ENCODE assay signal across 8 mouse cellular contexts in the genomic region with DNA sequence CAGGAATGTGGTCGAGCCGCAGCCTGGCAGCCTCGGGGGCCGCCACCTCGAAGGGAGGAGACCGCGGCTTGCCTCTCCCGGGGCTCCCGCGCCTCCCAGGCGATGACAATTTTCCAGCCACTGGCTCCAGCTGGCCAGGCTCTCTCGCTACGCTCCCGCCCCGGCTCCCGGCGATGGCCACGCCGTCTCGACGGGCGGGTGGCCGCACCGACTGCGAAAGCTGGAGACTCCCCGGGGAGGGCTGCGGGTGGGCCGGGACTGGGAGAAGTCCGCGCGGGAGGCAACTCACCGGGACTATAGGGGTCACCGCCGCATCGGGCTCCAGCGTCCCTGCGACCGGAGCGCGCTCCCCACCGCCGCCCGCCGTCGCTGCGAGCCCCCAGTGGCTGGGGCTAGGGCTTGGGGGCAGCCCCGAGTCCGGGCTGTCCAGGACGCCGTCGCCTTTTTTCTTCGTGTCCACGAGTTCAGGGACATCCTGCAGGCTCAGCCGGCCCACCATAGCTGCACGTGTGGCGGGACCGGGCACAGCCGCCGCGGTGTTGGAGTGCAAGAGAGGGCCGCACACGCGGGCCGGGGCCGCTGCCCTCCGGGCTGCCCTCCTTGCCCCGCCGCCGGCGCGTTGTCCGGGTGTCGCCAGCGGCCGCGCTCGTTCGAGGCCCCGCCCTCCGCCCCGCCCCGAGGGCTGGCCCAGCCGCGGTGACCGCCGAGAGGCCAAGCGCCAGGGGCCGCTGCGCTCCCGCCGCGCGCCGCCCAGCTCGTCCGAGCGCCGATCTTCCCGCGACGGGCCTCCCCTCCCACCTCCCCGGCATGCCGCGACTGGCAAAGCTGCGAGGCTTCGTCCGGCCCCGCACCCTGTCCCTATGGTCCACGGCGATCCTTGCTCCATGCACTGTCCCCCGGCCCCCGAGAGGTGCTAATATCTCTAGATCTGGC. TPM values are rescaled to one million over a fixed set of nuclear protein-coding genes. Genes with fewer than 3 reads are reported as not detected.
DNase-seq lines count a peak whose midpoint lies in the region; ATAC-seq and TF ChIP-seq lines count a peak whose summit lies in the region.

Gene Rflnb, minus strand, starts transcription at position 644 of the 933 bp plus-strand sequence.

- H3K4me3 ChIP-seq in embryonic fibroblast, embryonic 13.5 days (ENCODE audit: insufficient read depth, low read length), result peak within 1 kb of the TSS; percentile 55
- H3K4me3 ChIP-seq in heart, embryonic 10.5 days, result peak within 1 kb of the TSS; percentile 76
- peak within 1 kb of the TSS; percentile 66 for H3K4me3 ChIP-seq in kidney, embryonic 14.5 days (ENCODE audit: low read length)
- H3K4me3 ChIP-seq in liver, embryonic 13.5 days (replicated peaks), result peak within 1 kb of the TSS; percentile 67

- H3K27me3 ChIP-seq in heart, embryonic 10.5 days (ENCODE audit: insufficient read depth, poor library complexity, severe bottlenecking), result peaks cover 20% of the 10 kb centered on the region
- H3K27me3 ChIP-seq in kidney, embryonic 14.5 days (ENCODE audit: control insufficient read depth, insufficient read depth, low read length), result no peaks in the 10 kb centered on the region
- peaks cover 57% of the 10 kb centered on the region for H3K27me3 ChIP-seq in liver, embryonic 13.5 days
- H3K27me3 ChIP-seq in splenic B cell, adult 2 months (ENCODE audit: control insufficient read depth, insufficient read depth, low read length, poor library complexity, severe bottlenecking), result no peaks in the 10 kb centered on the region

- peak; percentile 92 for ATAC-seq in kidney, embryonic 14.5 days (ENCODE audit: low FRiP score, low TSS enrichment)
- ATAC-seq in liver, embryonic 13.5 days (ENCODE audit: low read depth), result peak; percentile 83

- no peaks in the 10 kb centered on the region for H3K4me1 ChIP-seq in embryonic fibroblast, embryonic 13.5 days (ENCODE audit: control insufficient read depth, insufficient read depth, low read length)
- peaks cover 32% of the 10 kb centered on the region for H3K4me1 ChIP-seq in heart, embryonic 10.5 days
- H3K4me1 ChIP-seq in kidney, embryonic 14.5 days (ENCODE audit: control insufficient read depth, insufficient read depth, low read length), result peaks cover 14% of the 10 kb centered on the region; the same call in 1 of the 2 replicates
- H3K4me1 ChIP-seq in liver, embryonic 13.5 days (replicated peaks), result peaks cover 20% of the 10 kb centered on the region

- WGBS in heart, embryonic 10.5 days, result under 1% methylated on average over 105 of the region's 112 CpGs
- WGBS in kidney, embryonic 14.5 days, result under 1% methylated on average over 86 of the region's 112 CpGs
- WGBS in liver, embryonic 13.5 days (ENCODE audit: insufficient replicate concordance), result under 1% methylated on average over 99 of the region's 112 CpGs

- H3K36me3 ChIP-seq in heart, embryonic 10.5 days, result peaks cover 3% of the 10 kb centered on the region; the same call in 1 of the 2 replicates
- H3K36me3 ChIP-seq in kidney, embryonic 14.5 days (ENCODE audit: control insufficient read depth, insufficient read depth, low read length), result no peaks in the 10 kb centered on the region
- H3K36me3 ChIP-seq in liver, embryonic 13.5 days, result no peaks in the 10 kb centered on the region
- peaks cover 5% of the 10 kb centered on the region for H3K36me3 ChIP-seq in splenic B cell, adult 2 months (ENCODE audit: control insufficient read depth, insufficient read depth, low read length, poor library complexity, severe bottlenecking)

- TF ChIP-seq CTCF in embryonic fibroblast, embryonic 13.5 days (IDR thresholded peaks at IDR 0.05; ENCODE audit: borderline replicate concordance, insufficient read depth, low read length), result no peak

- H3K27ac ChIP-seq in embryonic fibroblast, embryonic 13.5 days (ENCODE audit: insufficient read depth, low read length), result peak within 1 kb of the TSS; percentile 30
- H3K27ac ChIP-seq in heart, embryonic 10.5 days, result peak within 1 kb of the TSS; percentile 89
- H3K27ac ChIP-seq in kidney, embryonic 14.5 days (ENCODE audit: low read depth, low read length), result peak within 1 kb of the TSS; percentile 47; the same call in 1 of the 2 replicates
- no peak within 1 kb of the TSS for H3K27ac ChIP-seq in liver, embryonic 13.5 days

- H3K9me3 ChIP-seq in heart, embryonic 10.5 days, result no peaks in the 10 kb centered on the region
- H3K9me3 ChIP-seq in kidney, embryonic 14.5 days (ENCODE audit: control insufficient read depth, low read length), result no peaks in the 10 kb centered on the region
- H3K9me3 ChIP-seq in liver, embryonic 13.5 days (replicated peaks), result no peaks in the 10 kb centered on the region

- peak; percentile 69 for TF ChIP-seq POLR2A in embryonic fibroblast, embryonic 13.5 days (IDR thresholded peaks at IDR 0.05; ENCODE audit: low read depth, low read length)

- H3K9ac ChIP-seq in kidney, embryonic 14.5 days (ENCODE audit: low read depth, low read length), result peak within 1 kb of the TSS; percentile 72
- H3K9ac ChIP-seq in liver, embryonic 13.5 days, result peak within 1 kb of the TSS; percentile 71

- peak within 1 kb of the TSS; percentile 89 for H3K4me2 ChIP-seq in kidney, embryonic 14.5 days (replicated peaks; ENCODE audit: low read depth, low read length)
- H3K4me2 ChIP-seq in liver, embryonic 13.5 days, result peak within 1 kb of the TSS; percentile 92

- DNase-seq in CD4-positive helper T cell, adult 2 months (ENCODE audit: low read depth, low spot score), result peak; percentile 69
- peak; percentile 80 for DNase-seq in brain, adult 2 months (ENCODE audit: low read depth, low spot score)
- peak; percentile 91 for DNase-seq in heart, embryonic 10.5 days (ENCODE audit: low spot score)
- DNase-seq in liver, embryonic 13.5 days, result peak; percentile 76
- DNase-seq in natural killer cell, adult 2 months (ENCODE audit: low spot score in 2 of 2), result peak; percentile 69 to 71
- DNase-seq in splenic B cell, adult 2 months (ENCODE audit: low read depth, low spot score), result peak; percentile 80

RNA-seq across cellular contexts. Expression of gene Rflnb, which starts in this region (rescaled TPM):
- polyA plus RNA-seq in embryonic fibroblast, embryonic 13.5 days (2011; ENCODE audit: insufficient read length, low read depth, missing spikeins), result 67.5 and 82.6 TPM in 2 replicates
- polyA plus RNA-seq in heart, embryonic 10.5 days (2016; fragmentation: Nextera tagmentation; extraction: Ambion mirVana), result 8.4 and 13.3 TPM in 2 replicates
- polyA plus RNA-seq in kidney, embryonic 14.5 days (2014; fragmentation: Nextera tagmentation; extraction: Ambion mirVana), result 20.7 and 23.3 TPM in 2 replicates
- polyA plus RNA-seq in liver, embryonic 13.5 days (2015; fragmentation: Nextera tagmentation; extraction: Ambion mirVana), result 3.0 and 3.1 TPM in 2 replicates
